In the genomic region with DNA sequence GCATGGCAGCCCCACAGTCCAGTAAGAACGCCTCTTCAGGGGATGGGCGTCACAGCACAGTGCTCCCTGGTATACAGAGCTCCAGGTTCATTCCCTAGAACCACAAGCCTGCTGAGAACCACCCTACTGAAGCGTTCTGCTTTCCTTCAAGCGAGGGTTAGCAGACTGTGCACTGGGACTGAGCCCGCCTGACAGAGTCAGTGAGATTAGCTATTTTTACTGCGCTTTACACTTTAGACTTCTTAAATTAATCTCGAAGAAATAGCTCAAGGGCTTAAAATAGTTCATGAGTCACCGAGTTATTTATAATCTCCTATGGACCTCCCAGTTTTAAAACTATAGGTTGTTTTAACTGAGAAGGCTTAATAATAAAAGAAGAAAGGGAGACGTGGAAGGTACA, we compare ENCODE assay signal across 17 mouse cellular contexts. TPM values are rescaled to one million over a fixed set of nuclear protein-coding genes. Genes with fewer than 3 reads are reported as not detected.
DNase-seq lines count a peak whose midpoint lies in the region; ATAC-seq and TF ChIP-seq lines count a peak whose summit lies in the region.
"Had no signal": no experiment of that assay in that cellular context is flagged by ENCODE, and none has a peak within 500 bp of the region (broad histone marks: within the 10 kb centered on the region; RNA-seq: fewer than 3 reads in every experiment).

No protein-coding gene starts in this region.

- 92% methylated on average over 9 of the region's 9 CpGs for WGBS in forebrain, postnatal 0 days
- 92% methylated on average over 9 of the region's 9 CpGs for WGBS in forebrain, embryonic 12.5 days
- 21% methylated on average over 9 of the region's 9 CpGs for WGBS in heart, embryonic 14.5 days
- 63% methylated on average over 9 of the region's 9 CpGs for WGBS in intestine, postnatal 0 days
- 94% methylated on average over 9 of the region's 9 CpGs for WGBS in forebrain, embryonic 11.5 days
- 76% methylated on average over 9 of the region's 9 CpGs for WGBS in lung, adult 2 months

- no peak for TF ChIP-seq CTCF in forebrain, postnatal 0 days (IDR thresholded peaks at IDR 0.05; ENCODE audit: low read depth)
- no peak for TF ChIP-seq CTCF in bone marrow macrophage, adult 2 months (IDR thresholded peaks at IDR 0.05; ENCODE audit: low read depth, low read length)
- TF ChIP-seq CTCF in intestine, postnatal 0 days (IDR thresholded peaks at IDR 0.05; ENCODE audit: low read depth), result no peak
- TF ChIP-seq CTCF in lung, adult 2 months (IDR thresholded peaks at IDR 0.05; ENCODE audit: insufficient read depth, low read length), result no peak

- no peak overlapping the region for H3K9ac ChIP-seq in forebrain, postnatal 0 days
- no peak overlapping the region for H3K9ac ChIP-seq in forebrain, embryonic 12.5 days
- peak overlapping the region; percentile 49; the same call in 1 of the 2 replicates for H3K9ac ChIP-seq in heart, embryonic 14.5 days (ENCODE audit: low read length)
- H3K9ac ChIP-seq in intestine, postnatal 0 days (ENCODE audit: low read depth, low read length), result no peak overlapping the region
- H3K9ac ChIP-seq in forebrain, embryonic 11.5 days (ENCODE audit: low read length), result no peak overlapping the region
- H3K9ac ChIP-seq: embryonic facial prominence, embryonic 12.5 days; limb, embryonic 15.5 days; lung, embryonic 14.5 days had no signal

- no peaks in the 10 kb centered on the region for H3K27me3 ChIP-seq in forebrain, postnatal 0 days (ENCODE audit: insufficient read depth, low read length)
- no peaks in the 10 kb centered on the region for H3K27me3 ChIP-seq in forebrain, embryonic 12.5 days
- no peaks in the 10 kb centered on the region for H3K27me3 ChIP-seq in heart, embryonic 14.5 days (ENCODE audit: control insufficient read depth, insufficient read depth, low read length)
- no peaks in the 10 kb centered on the region for H3K27me3 ChIP-seq in intestine, postnatal 0 days (replicated peaks; ENCODE audit: control insufficient read depth, insufficient read depth, low read length)
- H3K27me3 ChIP-seq in forebrain, embryonic 11.5 days (ENCODE audit: control insufficient read depth, insufficient read depth, low read length), result no peaks in the 10 kb centered on the region
- H3K27me3 ChIP-seq: embryonic facial prominence, embryonic 12.5 days; limb, embryonic 15.5 days had no signal

- peak; percentile 32; the same call in 1 of the 2 replicates for ATAC-seq in forebrain, postnatal 0 days
- no peak for ATAC-seq in forebrain, embryonic 12.5 days (ENCODE audit: low FRiP score)
- ATAC-seq in heart, embryonic 14.5 days (ENCODE audit: insufficient number of reproducible peaks, insufficient read depth, low FRiP score, low read depth), result peak; percentile 87
- ATAC-seq in intestine, postnatal 0 days, result peak; percentile 64
- ATAC-seq in forebrain, embryonic 11.5 days (replicated peaks; ENCODE audit: low FRiP score), result no peak

- H3K4me3 ChIP-seq in forebrain, postnatal 0 days (ENCODE audit: low read depth, low read length), result no peak overlapping the region
- H3K4me3 ChIP-seq in forebrain, embryonic 12.5 days (replicated peaks), result no peak overlapping the region
- H3K4me3 ChIP-seq in bone marrow macrophage, adult 2 months (ENCODE audit: insufficient read depth, low read length), result no peak overlapping the region
- no peak overlapping the region for H3K4me3 ChIP-seq in heart, embryonic 14.5 days (ENCODE audit: control insufficient read depth in 1 of 2, insufficient read depth in 1 of 2, low read depth in 1 of 2, low read length in 2 of 2)
- H3K4me3 ChIP-seq in intestine, postnatal 0 days (ENCODE audit: low read depth, low read length), result no peak overlapping the region
- no peak overlapping the region for H3K4me3 ChIP-seq in forebrain, embryonic 11.5 days (ENCODE audit: low read depth, low read length)
- H3K4me3 ChIP-seq in lung, adult 2 months (replicated peaks; ENCODE audit: extremely low read depth, low read depth, low read length), result no peak overlapping the region
- H3K4me3 ChIP-seq: embryonic facial prominence, embryonic 12.5 days; limb, embryonic 15.5 days had no signal

- H3K9me3 ChIP-seq in forebrain, postnatal 0 days (ENCODE audit: low read length), result no peaks in the 10 kb centered on the region
- no peaks in the 10 kb centered on the region for H3K9me3 ChIP-seq in forebrain, embryonic 12.5 days
- H3K9me3 ChIP-seq in heart, embryonic 14.5 days (ENCODE audit: control insufficient read depth, low read length), result no peaks in the 10 kb centered on the region
- H3K9me3 ChIP-seq in intestine, postnatal 0 days (ENCODE audit: control insufficient read depth), result no peaks in the 10 kb centered on the region
- H3K9me3 ChIP-seq in forebrain, embryonic 11.5 days (ENCODE audit: control insufficient read depth, low read length), result no peaks in the 10 kb centered on the region
- H3K9me3 ChIP-seq: embryonic facial prominence, embryonic 12.5 days; limb, embryonic 15.5 days had no signal

- no peak overlapping the region for H3K4me2 ChIP-seq in forebrain, postnatal 0 days (ENCODE audit: low read depth)
- H3K4me2 ChIP-seq in forebrain, embryonic 12.5 days, result no peak overlapping the region
- H3K4me2 ChIP-seq in heart, embryonic 14.5 days (ENCODE audit: low read length), result peak overlapping the region; percentile 31; the same call in 1 of the 2 replicates
- no peak overlapping the region for H3K4me2 ChIP-seq in intestine, postnatal 0 days (replicated peaks; ENCODE audit: low read depth)
- no peak overlapping the region for H3K4me2 ChIP-seq in forebrain, embryonic 11.5 days (ENCODE audit: low read depth, low read length, severe bottlenecking)
- H3K4me2 ChIP-seq: embryonic facial prominence, embryonic 12.5 days; limb, embryonic 15.5 days; lung, embryonic 14.5 days had no signal

- DNase-seq in forebrain, postnatal 0 days, result no peak
- no peak for DNase-seq in embryo, embryonic 9.5 days (ENCODE audit: extremely low spot score)
- DNase-seq in forebrain, embryonic 11.5 days (ENCODE audit: low spot score), result no peak
- no peak for DNase-seq in lung, adult 2 months
- DNase-seq: cerebellum, adult 18-20 months; kidney, postnatal 10 days; lung, embryonic 14.5 days; midbrain, embryonic 14.5 days; right cerebral cortex, postnatal 14 days; thymus, adult 18-20 months had no signal

- H3K27ac ChIP-seq in forebrain, postnatal 0 days (ENCODE audit: low read depth, low read length), result no peak overlapping the region
- H3K27ac ChIP-seq in forebrain, embryonic 12.5 days, result no peak overlapping the region
- H3K27ac ChIP-seq in bone marrow macrophage, adult 2 months (ENCODE audit: insufficient read depth, low read depth, low read length), result peak overlapping the region; percentile 73
- H3K27ac ChIP-seq in heart, embryonic 14.5 days (replicated peaks in 1 of 2; ENCODE audit: control insufficient read depth in 1 of 2, insufficient read depth in 1 of 2, low read depth in 2 of 2, low read length in 2 of 2), result peak overlapping the region; percentile 97 to 99
- peak overlapping the region; percentile 57 for H3K27ac ChIP-seq in intestine, postnatal 0 days (ENCODE audit: low read depth, low read length)
- H3K27ac ChIP-seq in forebrain, embryonic 11.5 days (ENCODE audit: low read depth, low read length), result no peak overlapping the region
- H3K27ac ChIP-seq: embryonic facial prominence, embryonic 12.5 days; limb, embryonic 15.5 days had no signal

- no peak for TF ChIP-seq POLR2A in bone marrow macrophage, adult 2 months (IDR thresholded peaks at IDR 0.05; ENCODE audit: borderline replicate concordance, low read depth, low read length)
- no peak for TF ChIP-seq POLR2A in lung, adult 2 months (IDR thresholded peaks at IDR 0.05; ENCODE audit: borderline replicate concordance, extremely low read depth, low read depth, low read length)

- peaks cover 10% of the 10 kb centered on the region; the same call in 1 of the 2 replicates for H3K36me3 ChIP-seq in forebrain, postnatal 0 days (ENCODE audit: insufficient read depth)
- peaks cover 39% of the 10 kb centered on the region for H3K36me3 ChIP-seq in forebrain, embryonic 12.5 days (replicated peaks)
- peaks cover 96% of the 10 kb centered on the region for H3K36me3 ChIP-seq in heart, embryonic 14.5 days (ENCODE audit: control insufficient read depth, insufficient read depth, low read length)
- H3K36me3 ChIP-seq in intestine, postnatal 0 days (ENCODE audit: control insufficient read depth, insufficient read depth), result peaks cover 58% of the 10 kb centered on the region
- H3K36me3 ChIP-seq in forebrain, embryonic 11.5 days (ENCODE audit: control insufficient read depth, insufficient read depth, low read length), result no peaks in the 10 kb centered on the region; the same call in 1 of the 2 replicates

- H3K4me1 ChIP-seq in forebrain, postnatal 0 days (ENCODE audit: insufficient read depth), result no peaks in the 10 kb centered on the region
- H3K4me1 ChIP-seq in forebrain, embryonic 12.5 days, result no peaks in the 10 kb centered on the region
- H3K4me1 ChIP-seq in bone marrow macrophage, adult 2 months (ENCODE audit: control insufficient read depth, insufficient read depth, low read length), result peaks cover 10% of the 10 kb centered on the region
- peaks cover 11 to 16% of the 10 kb centered on the region in 2 experiments for H3K4me1 ChIP-seq in heart, embryonic 14.5 days (ENCODE audit: control insufficient read depth in 2 of 2, insufficient read depth in 2 of 2, low read length in 2 of 2)
- H3K4me1 ChIP-seq in intestine, postnatal 0 days (replicated peaks; ENCODE audit: control insufficient read depth, insufficient read depth, low read length), result no peaks in the 10 kb centered on the region
- no peaks in the 10 kb centered on the region for H3K4me1 ChIP-seq in forebrain, embryonic 11.5 days (replicated peaks; ENCODE audit: control insufficient read depth, insufficient read depth, low read length)
- no peaks in the 10 kb centered on the region for H3K4me1 ChIP-seq in lung, adult 2 months (ENCODE audit: control insufficient read depth, insufficient read depth, low read length)
- H3K4me1 ChIP-seq: embryonic facial prominence, embryonic 12.5 days; limb, embryonic 15.5 days had no signal

RNA-seq across cellular contexts. Expression of a gene that starts 8.6 kb away (rescaled TPM):
- total RNA-seq in forebrain, postnatal 0 days (2014; rRNA removed), result 31.5 and 32.4 TPM in 2 replicates
- polyA plus RNA-seq in forebrain, postnatal 0 days (2015; fragmentation: Nextera tagmentation; extraction: Ambion mirVana), result 39.7 and 40.1 TPM in 2 replicates
- polyA plus RNA-seq in forebrain, embryonic 12.5 days (2016; fragmentation: Nextera tagmentation; extraction: Ambion mirVana), result 43.4 and 45.1 TPM in 2 replicates
- 78.7 and 90.3 TPM in 2 replicates for polyA plus RNA-seq in bone marrow macrophage, adult 2 months (2012; ENCODE audit: insufficient read depth, insufficient read length, missing spikeins)
- polyA plus RNA-seq in heart, embryonic 14.5 days (2014; fragmentation: Nextera tagmentation; extraction: Ambion mirVana), result 263 and 291 TPM in 2 replicates
- polyA plus RNA-seq in intestine, postnatal 0 days (2015; fragmentation: Nextera tagmentation; extraction: Ambion mirVana), result 148 and 153 TPM in 2 replicates
- polyA plus RNA-seq in forebrain, embryonic 11.5 days (2014; fragmentation: Nextera tagmentation; extraction: Ambion mirVana), result 40.6 and 44.0 TPM in 2 replicates
- 27.1 and 62.3 TPM in 2 replicates for polyA plus RNA-seq in lung, adult 2 months (2012; rRNA removed)

RNA-seq across cellular contexts. Expression of a gene that starts 23.1 kb away (rescaled TPM):
- 69.9 and 71.2 TPM in 2 replicates for total RNA-seq in forebrain, postnatal 0 days (2014; rRNA removed)
- 56.9 and 58.3 TPM in 2 replicates for polyA plus RNA-seq in forebrain, postnatal 0 days (2015; fragmentation: Nextera tagmentation; extraction: Ambion mirVana)
- 43.1 and 45.8 TPM in 2 replicates for polyA plus RNA-seq in forebrain, embryonic 12.5 days (2016; fragmentation: Nextera tagmentation; extraction: Ambion mirVana)
- 46.5 and 53.2 TPM in 2 replicates for polyA plus RNA-seq in bone marrow macrophage, adult 2 months (2012; ENCODE audit: insufficient read depth, insufficient read length, missing spikeins)
- polyA plus RNA-seq in heart, embryonic 14.5 days (2014; fragmentation: Nextera tagmentation; extraction: Ambion mirVana), result 64.6 and 67.8 TPM in 2 replicates
- polyA plus RNA-seq in intestine, postnatal 0 days (2015; fragmentation: Nextera tagmentation; extraction: Ambion mirVana), result 36.3 and 36.7 TPM in 2 replicates
- polyA plus RNA-seq in forebrain, embryonic 11.5 days (2014; fragmentation: Nextera tagmentation; extraction: Ambion mirVana), result 48.1 and 51.2 TPM in 2 replicates
- polyA plus RNA-seq in lung, adult 2 months (2012; rRNA removed), result 22.4 and 29.7 TPM in 2 replicates

RNA-seq across cellular contexts. Expression of a gene that starts 29.9 kb away (rescaled TPM):
- total RNA-seq in forebrain, postnatal 0 days (2014; rRNA removed), result 0.31 and 0.95 TPM in 2 replicates
- polyA plus RNA-seq in forebrain, postnatal 0 days (2015; fragmentation: Nextera tagmentation; extraction: Ambion mirVana), result 0.05 and 0.13 TPM in 2 replicates
- polyA plus RNA-seq in forebrain, embryonic 12.5 days (2016; fragmentation: Nextera tagmentation; extraction: Ambion mirVana), result 0.15 and 0.22 TPM in 2 replicates
- not detected in 2 replicates for polyA plus RNA-seq in bone marrow macrophage, adult 2 months (2012; ENCODE audit: insufficient read depth, insufficient read length, missing spikeins)
- 0.11 and 0.12 TPM in 2 replicates for polyA plus RNA-seq in heart, embryonic 14.5 days (2014; fragmentation: Nextera tagmentation; extraction: Ambion mirVana)
- 0.04 and 0.05 TPM in 2 replicates for polyA plus RNA-seq in intestine, postnatal 0 days (2015; fragmentation: Nextera tagmentation; extraction: Ambion mirVana)
- polyA plus RNA-seq in forebrain, embryonic 11.5 days (2014; fragmentation: Nextera tagmentation; extraction: Ambion mirVana), result 0.09 and 0.11 TPM in 2 replicates
- polyA plus RNA-seq in lung, adult 2 months (2012; rRNA removed), result 0.05 and 0.06 TPM in 2 replicates
- total RNA-seq: granulocyte monocyte progenitor cell, adult 5-6 weeks had no signal

RNA-seq across cellular contexts. Expression of a gene that starts 37.4 kb away (rescaled TPM):
- 29.1 and 39.5 TPM in 2 replicates for total RNA-seq in forebrain, postnatal 0 days (2014; rRNA removed)
- polyA plus RNA-seq in forebrain, postnatal 0 days (2015; fragmentation: Nextera tagmentation; extraction: Ambion mirVana), result 5.7 and 8.4 TPM in 2 replicates
- 4.7 and 4.8 TPM in 2 replicates for polyA plus RNA-seq in forebrain, embryonic 12.5 days (2016; fragmentation: Nextera tagmentation; extraction: Ambion mirVana)
- polyA plus RNA-seq in bone marrow macrophage, adult 2 months (2012; ENCODE audit: insufficient read depth, insufficient read length, missing spikeins), result not detected in 2 replicates
- polyA plus RNA-seq in heart, embryonic 14.5 days (2014; fragmentation: Nextera tagmentation; extraction: Ambion mirVana), result 1.0 and 1.4 TPM in 2 replicates
- 0.43 and 0.51 TPM in 2 replicates for polyA plus RNA-seq in intestine, postnatal 0 days (2015; fragmentation: Nextera tagmentation; extraction: Ambion mirVana)
- 2.2 TPM in 2 replicates for polyA plus RNA-seq in forebrain, embryonic 11.5 days (2014; fragmentation: Nextera tagmentation; extraction: Ambion mirVana)
- 0.05 TPM in 1 of 2 replicates, not detected in the other for polyA plus RNA-seq in lung, adult 2 months (2012; rRNA removed)
- total RNA-seq: granulocyte monocyte progenitor cell, adult 5-6 weeks had no signal

Comparison
In these comparisons a context has a peak if more than half of its experiments do, and no peak if none do; other contexts are left out.
1. ATAC-seq: peak in forebrain, postnatal 0 days (single experiment), heart, embryonic 14.5 days (single experiment) and intestine, postnatal 0 days (single experiment); none in forebrain, embryonic 12.5 days (single experiment) and forebrain, embryonic 11.5 days (single experiment).
2. H3K27ac ChIP-seq: peak in bone marrow macrophage, adult 2 months (single experiment), heart, embryonic 14.5 days (2 of 2) and intestine, postnatal 0 days (single experiment); none in forebrain, postnatal 0 days (single experiment), forebrain, embryonic 12.5 days (single experiment) and forebrain, embryonic 11.5 days (single experiment).